Comparison of ENCODE assay signal across 11 mouse cellular contexts in genomic region chr13:45627206-45627751, GRCm38 (mm10).
DNase-seq lines count a peak whose midpoint lies in the region; ATAC-seq and TF ChIP-seq lines count a peak whose summit lies in the region.
"Had no signal": no experiment of that assay in that cellular context is flagged by ENCODE, and none has a peak within 500 bp of the region (broad histone marks: within the 10 kb centered on the region; RNA-seq: fewer than 3 reads in every experiment).

No protein-coding gene starts in this region.

- peak; percentile 87 for ATAC-seq in lung, postnatal 0 days

- H3K27ac ChIP-seq in lung, postnatal 0 days (ENCODE audit: low read length): peak overlapping the region; percentile 69
- H3K27ac ChIP-seq: embryonic facial prominence, embryonic 13.5 days; left cerebral cortex, adult 2 months; liver, embryonic 14.5 days had no signal

- H3K36me3 ChIP-seq in lung, postnatal 0 days (ENCODE audit: insufficient read depth, low read length): no peaks in the 10 kb centered on the region
- H3K36me3 ChIP-seq: embryonic facial prominence, embryonic 13.5 days had no signal

- H3K9me3 ChIP-seq in lung, postnatal 0 days (ENCODE audit: low read length): no peaks in the 10 kb centered on the region
- H3K9me3 ChIP-seq: embryonic facial prominence, embryonic 13.5 days had no signal

- H3K4me3 ChIP-seq in lung, postnatal 0 days (ENCODE audit: low read depth, low read length): no peak overlapping the region
- H3K4me3 ChIP-seq: embryonic facial prominence, embryonic 13.5 days; left cerebral cortex, adult 2 months had no signal

- no peaks in the 10 kb centered on the region for H3K27me3 ChIP-seq in lung, postnatal 0 days (replicated peaks; ENCODE audit: insufficient read depth, low read length)
- H3K27me3 ChIP-seq: embryonic facial prominence, embryonic 13.5 days had no signal

- no peak overlapping the region for H3K4me2 ChIP-seq in lung, postnatal 0 days (replicated peaks; ENCODE audit: low read depth, low read length)
- H3K4me2 ChIP-seq: embryonic facial prominence, embryonic 13.5 days had no signal

- H3K4me1 ChIP-seq in lung, postnatal 0 days (ENCODE audit: insufficient read depth, low read depth, low read length): peaks cover 8% of the 10 kb centered on the region; the same call in 1 of the 2 replicates

- DNase-seq in adrenal gland, adult 2 months: peak; percentile 49
- DNase-seq in adrenal gland, postnatal 25 days: no peak
- peak; percentile 6 for DNase-seq in forelimb bud, embryonic 11.5 days (ENCODE audit: low read depth, low spot score)
- DNase-seq in heart, postnatal 14 days: peak; percentile 26 to 41
- DNase-seq in lung, postnatal 0 days (ENCODE audit: low spot score): peak; percentile 88
- DNase-seq in ovary, postnatal 14 days (ENCODE audit: low spot score): no peak
- no peak for DNase-seq in spleen, postnatal 36 days (ENCODE audit: low spot score in 2 of 2)
- DNase-seq in cerebellum, adult 18-20 months: no peak

- TF ChIP-seq EP300 in lung, postnatal 0 days (IDR thresholded peaks at IDR 0.05): peak; percentile 76

- intact Hi-C loops in heart, postnatal 14 days (cut with DNase I): no loop called here

- H3K9ac ChIP-seq in lung, postnatal 0 days (replicated peaks; ENCODE audit: low read depth): no peak overlapping the region
- H3K9ac ChIP-seq: embryonic facial prominence, embryonic 13.5 days; liver, embryonic 14.5 days had no signal

- 20% methylated on average over 8 of the region's 8 CpGs for WGBS in lung, postnatal 0 days

- TF ChIP-seq CTCF in lung, postnatal 0 days (IDR thresholded peaks at IDR 0.05): no peak

Comparison
In these comparisons a context has a peak if more than half of its experiments do, and no peak if none do; other contexts are left out.
1. DNase-seq: peak in adrenal gland, adult 2 months (single experiment), forelimb bud, embryonic 11.5 days (single experiment), heart, postnatal 14 days (2 of 2) and lung, postnatal 0 days (single experiment); none in adrenal gland, postnatal 25 days (single experiment), ovary, postnatal 14 days (single experiment), spleen, postnatal 36 days (0 of 2) and cerebellum, adult 18-20 months (0 of 2).